In the genomic region with DNA sequence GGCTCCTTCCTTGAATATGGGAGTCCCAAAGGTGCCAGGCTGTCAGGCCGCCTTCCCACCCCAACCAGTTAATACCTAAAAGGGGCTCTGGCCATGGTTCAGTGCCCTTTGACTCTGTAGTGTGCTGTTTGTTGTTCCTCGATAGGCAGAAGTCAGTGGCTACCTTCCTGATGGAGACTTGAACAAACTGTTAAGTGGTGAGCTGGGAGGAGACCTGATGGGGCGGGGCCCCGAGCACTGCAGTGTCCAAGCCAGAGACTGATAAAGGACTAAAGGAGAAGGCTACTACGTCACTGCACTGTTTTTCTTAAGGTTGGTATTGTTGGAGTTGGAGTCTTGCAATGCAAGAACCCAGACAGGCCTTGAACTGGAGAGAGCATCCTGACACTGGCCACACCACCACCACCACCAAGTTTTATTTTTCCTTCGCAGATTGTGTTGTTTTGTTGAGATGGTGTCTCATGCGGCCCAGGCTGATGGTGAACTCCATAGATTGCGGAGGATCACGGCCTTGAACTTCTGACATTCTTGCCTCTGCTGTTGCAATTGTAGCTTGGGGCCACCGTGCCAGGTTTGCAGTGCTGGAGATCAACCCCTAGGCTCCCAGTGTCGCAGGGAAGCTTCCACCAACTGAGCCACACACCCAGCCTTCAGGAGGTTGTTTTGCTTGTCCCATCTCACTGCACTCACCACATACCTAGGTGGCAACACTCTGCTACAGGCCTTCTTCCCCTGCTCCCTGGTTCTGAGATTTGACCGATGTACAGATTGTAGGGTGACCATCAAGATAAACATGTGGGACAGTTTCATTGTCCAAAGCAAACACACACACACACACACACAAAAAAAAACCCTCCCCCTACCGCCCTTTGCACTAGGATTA, we compare ENCODE assay signal across 8 mouse cellular contexts. TPM values are rescaled to one million over a fixed set of nuclear protein-coding genes. Genes with fewer than 3 reads are reported as not detected.
A peak's percentile ranks its signal among the peaks of the same experiment; 100 is the strongest.
DNase-seq lines count a peak whose midpoint lies in the region; ATAC-seq and TF ChIP-seq lines count a peak whose summit lies in the region.
"Had no signal": no experiment of that assay in that cellular context is flagged by ENCODE, and none has a peak within 500 bp of the region (broad histone marks: within the 10 kb centered on the region; RNA-seq: fewer than 3 reads in every experiment).

No protein-coding gene starts in this region.

- H3K9me3 ChIP-seq in hindbrain, embryonic 10.5 days: no peaks in the 10 kb centered on the region
- H3K9me3 ChIP-seq in hindbrain, postnatal 0 days (ENCODE audit: low read length): no peaks in the 10 kb centered on the region
- no peaks in the 10 kb centered on the region for H3K9me3 ChIP-seq in hindbrain, embryonic 14.5 days (ENCODE audit: control insufficient read depth, low read length)
- H3K9me3 ChIP-seq in midbrain, embryonic 15.5 days: no peaks in the 10 kb centered on the region

- 64% methylated on average over 13 of the region's 13 CpGs for WGBS in hindbrain, embryonic 10.5 days
- 72% methylated on average over 13 of the region's 13 CpGs for WGBS in hindbrain, postnatal 0 days
- WGBS in hindbrain, embryonic 14.5 days: 64% methylated on average over 13 of the region's 13 CpGs
- WGBS in midbrain, embryonic 15.5 days: 60% methylated on average over 13 of the region's 13 CpGs

- H3K27me3 ChIP-seq in hindbrain, embryonic 10.5 days (ENCODE audit: insufficient read depth, poor library complexity, severe bottlenecking): no peaks in the 10 kb centered on the region; the same call in 1 of the 2 replicates
- no peaks in the 10 kb centered on the region for H3K27me3 ChIP-seq in hindbrain, postnatal 0 days (ENCODE audit: insufficient read depth, low read length)
- no peaks in the 10 kb centered on the region for H3K27me3 ChIP-seq in hindbrain, embryonic 14.5 days (ENCODE audit: control insufficient read depth, insufficient read depth, low read length)
- H3K27me3 ChIP-seq in midbrain, embryonic 15.5 days (replicated peaks): no peaks in the 10 kb centered on the region

- H3K4me3 ChIP-seq in hindbrain, embryonic 10.5 days: peak overlapping the region; percentile 20; the same call in 1 of the 2 replicates
- H3K4me3 ChIP-seq in hindbrain, postnatal 0 days (ENCODE audit: low read length): no peak overlapping the region
- no peak overlapping the region for H3K4me3 ChIP-seq in hindbrain, embryonic 14.5 days (replicated peaks; ENCODE audit: low read length)
- H3K4me3 ChIP-seq in midbrain, embryonic 15.5 days: no peak overlapping the region

- no peak for DNase-seq in hindbrain, embryonic 10.5 days (ENCODE audit: low spot score)
- no peak for DNase-seq in hindbrain, postnatal 0 days (ENCODE audit: low spot score)
- peak; percentile 51 for DNase-seq in ZHBTc4 (ENCODE audit: low read depth, low spot score)
- DNase-seq in hindbrain, embryonic 14.5 days (ENCODE audit: low spot score): no peak
- DNase-seq in gastrocnemius, postnatal 10 days: no peak
- DNase-seq in cerebellum, postnatal 36 days: no peak
- DNase-seq: lung, postnatal 10 days had no signal

- TF ChIP-seq CTCF in hindbrain, postnatal 0 days (IDR thresholded peaks at IDR 0.05; ENCODE audit: low read depth): no peak

- peaks cover 45% of the 10 kb centered on the region for H3K4me1 ChIP-seq in hindbrain, embryonic 10.5 days (replicated peaks)
- peaks cover 3% of the 10 kb centered on the region; the same call in 1 of the 2 replicates for H3K4me1 ChIP-seq in hindbrain, postnatal 0 days (ENCODE audit: insufficient read depth, low read length)
- peaks cover 17% of the 10 kb centered on the region for H3K4me1 ChIP-seq in hindbrain, embryonic 14.5 days (replicated peaks; ENCODE audit: control insufficient read depth, insufficient read depth, low read length)
- H3K4me1 ChIP-seq in midbrain, embryonic 15.5 days: peaks cover 30% of the 10 kb centered on the region

- no peak overlapping the region for H3K4me2 ChIP-seq in hindbrain, postnatal 0 days (ENCODE audit: low read depth, low read length)
- peak overlapping the region; percentile 95 for H3K4me2 ChIP-seq in hindbrain, embryonic 14.5 days (replicated peaks)
- 0 out of 2 replicates have a peak overlapping the region, but pooled peaks have one; percentile 8 for H3K4me2 ChIP-seq in midbrain, embryonic 15.5 days

- H3K9ac ChIP-seq in hindbrain, postnatal 0 days (replicated peaks; ENCODE audit: low read length): no peak overlapping the region
- no peak overlapping the region for H3K9ac ChIP-seq in hindbrain, embryonic 14.5 days
- no peak overlapping the region for H3K9ac ChIP-seq in midbrain, embryonic 15.5 days

- peak overlapping the region; percentile 100 for H3K27ac ChIP-seq in hindbrain, embryonic 10.5 days
- H3K27ac ChIP-seq in hindbrain, postnatal 0 days: no peak overlapping the region
- H3K27ac ChIP-seq in hindbrain, embryonic 14.5 days: no peak overlapping the region
- H3K27ac ChIP-seq in midbrain, embryonic 15.5 days: no peak overlapping the region

- peaks cover 3% of the 10 kb centered on the region; the same call in 1 of the 2 replicates for H3K36me3 ChIP-seq in hindbrain, embryonic 10.5 days
- no peaks in the 10 kb centered on the region for H3K36me3 ChIP-seq in hindbrain, postnatal 0 days (ENCODE audit: insufficient read depth, low read length)
- no peaks in the 10 kb centered on the region for H3K36me3 ChIP-seq in hindbrain, embryonic 14.5 days (replicated peaks; ENCODE audit: control insufficient read depth, insufficient read depth)
- H3K36me3 ChIP-seq in midbrain, embryonic 15.5 days (replicated peaks): no peaks in the 10 kb centered on the region

- ATAC-seq in hindbrain, postnatal 0 days: no peak
- ATAC-seq in hindbrain, embryonic 14.5 days (ENCODE audit: low FRiP score): no peak
- ATAC-seq in midbrain, embryonic 15.5 days (replicated peaks): no peak

RNA-seq across cellular contexts. Expression of a gene that starts 2.2 kb away (rescaled TPM):
- polyA plus RNA-seq in hindbrain, embryonic 10.5 days (2016; fragmentation: Nextera tagmentation; extraction: Ambion mirVana): 27.3 and 29.9 TPM in 2 replicates
- 165 and 170 TPM in 2 replicates for total RNA-seq in hindbrain, postnatal 0 days (2014; rRNA removed)
- polyA plus RNA-seq in hindbrain, postnatal 0 days (2015; fragmentation: Nextera tagmentation; extraction: Ambion mirVana): 33.0 and 36.8 TPM in 2 replicates
- polyA plus RNA-seq in hindbrain, embryonic 14.5 days (2014; fragmentation: Nextera tagmentation; extraction: Ambion mirVana): 22.4 and 26.5 TPM in 2 replicates
- 32.0 and 33.6 TPM in 2 replicates for polyA plus RNA-seq in midbrain, embryonic 15.5 days (2015; fragmentation: Nextera tagmentation; extraction: Ambion mirVana)
- total RNA-seq in gastrocnemius, postnatal 10 days (2021): 100 to 1,000 TPM; 186 to 195 TPM
